Mouse (Mus musculus) neural tube, embryonic 10.5 days (tissue): ENCODE measurements around the gene Vps13d.
A peak's percentile ranks its signal among the peaks of the same experiment; 100 is the strongest.

Experiments used
- DNase-seq: peaks from one replicate; pipeline ENCODE4 v3.0.0-alpha.2; 2017; ENCODE audit warnings: low spot score; ENCODE audit errors: extremely low spot score

The Vps13d gene

GRCm38 (mm10) chr4:145194559-145195162 is at the start of gene Vps13d:
Gene Vps13d, minus strand, starts transcription at chr4:145195005.
- DNase-seq, result peak; percentile 92

GRCm38 (mm10) chr4:145242719-145243350 is 48.0 kb upstream of the Vps13d start:
- DNase-seq, result no peak

GRCm38 (mm10) chr4:145240723-145241231 is 46.0 kb upstream of the Vps13d start:
- no peak for DNase-seq

DNA sequence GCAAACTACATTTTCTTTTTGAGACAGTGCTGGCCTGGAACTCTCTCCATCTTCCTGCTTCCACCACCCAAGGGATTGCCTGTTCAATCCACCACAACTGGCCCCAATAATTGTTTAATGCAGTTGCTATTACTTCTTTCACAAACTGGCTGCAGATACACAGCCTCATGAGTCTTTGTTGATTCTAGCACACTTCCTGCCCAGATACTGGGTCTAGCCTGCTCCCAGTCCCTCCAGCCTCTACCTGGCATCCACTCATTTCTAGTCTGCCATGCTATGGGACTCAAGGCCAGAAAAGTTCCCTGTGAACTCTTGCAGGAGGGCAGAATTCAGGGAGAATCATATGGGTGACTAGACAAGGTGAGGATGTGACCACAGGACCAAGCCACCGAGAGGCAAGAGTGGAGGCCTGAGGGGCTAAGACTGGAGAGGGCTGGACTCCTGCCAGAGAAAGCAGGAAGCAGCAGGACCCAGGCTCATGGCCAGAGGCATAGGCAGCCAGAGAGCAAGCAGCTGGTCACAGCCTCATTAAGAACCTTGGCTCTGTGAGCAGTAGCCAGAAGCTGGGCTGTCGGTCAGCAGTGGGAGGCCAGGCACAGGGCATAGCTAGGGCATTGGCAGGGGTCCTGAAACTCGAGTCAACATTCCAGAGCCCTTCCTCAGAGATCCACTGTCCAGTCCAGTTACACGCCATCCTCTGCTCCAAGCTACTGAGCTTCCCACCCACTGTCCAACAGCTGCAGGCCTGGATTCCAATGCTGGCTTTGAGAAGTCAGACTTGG is 44.4 kb upstream of the Vps13d start:
- no peak for DNase-seq

GRCm38 (mm10) chr4:145236027-145236426 is 41.2 kb upstream of the Vps13d start:
- DNase-seq, result no peak

- no peak for DNase-seq
Measured at GRCm38 (mm10) chr4:145233487-145234228, 38.9 kb upstream of the Vps13d start.

DNA sequence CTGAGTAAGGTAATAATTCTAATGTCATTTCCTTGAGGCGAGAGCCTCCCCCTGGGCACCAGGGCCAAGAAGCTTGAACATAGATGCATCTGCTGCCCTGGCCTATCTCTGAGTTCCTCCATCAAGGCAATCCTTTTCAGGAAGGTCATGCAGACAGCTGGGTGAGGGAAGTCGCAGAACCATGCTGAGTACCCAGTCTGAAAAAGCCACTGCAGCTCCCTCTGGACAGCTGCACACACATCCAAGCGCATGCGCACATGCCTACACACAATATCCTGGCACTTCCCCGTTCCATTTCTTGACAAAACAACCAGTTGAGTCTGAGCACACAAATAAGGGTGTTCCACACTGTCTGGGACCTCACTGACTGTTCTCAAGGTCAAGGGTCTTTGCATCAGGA is 36.9 kb upstream of the Vps13d start:
- DNase-seq, result no peak

DNA sequence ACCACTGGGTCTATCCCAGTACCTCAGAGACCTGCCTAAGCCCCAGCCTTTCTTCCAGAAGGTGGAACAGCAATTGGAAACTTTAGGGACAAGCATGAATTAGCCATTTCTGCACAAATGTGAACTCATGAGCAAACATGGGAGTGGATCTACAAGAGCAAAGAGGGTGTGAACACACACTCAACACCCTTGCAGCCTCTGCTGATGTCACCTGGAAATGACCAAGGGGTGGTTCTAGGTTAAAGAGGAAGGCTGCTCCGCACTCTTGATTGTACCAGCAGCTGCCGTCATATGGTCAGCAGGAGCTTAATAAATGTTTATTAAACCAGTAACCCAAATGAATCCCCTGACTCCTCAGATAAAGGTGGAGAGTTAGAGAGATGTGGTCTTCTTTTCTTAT is 35.8 kb upstream of the Vps13d start:
- no peak for DNase-seq

DNA sequence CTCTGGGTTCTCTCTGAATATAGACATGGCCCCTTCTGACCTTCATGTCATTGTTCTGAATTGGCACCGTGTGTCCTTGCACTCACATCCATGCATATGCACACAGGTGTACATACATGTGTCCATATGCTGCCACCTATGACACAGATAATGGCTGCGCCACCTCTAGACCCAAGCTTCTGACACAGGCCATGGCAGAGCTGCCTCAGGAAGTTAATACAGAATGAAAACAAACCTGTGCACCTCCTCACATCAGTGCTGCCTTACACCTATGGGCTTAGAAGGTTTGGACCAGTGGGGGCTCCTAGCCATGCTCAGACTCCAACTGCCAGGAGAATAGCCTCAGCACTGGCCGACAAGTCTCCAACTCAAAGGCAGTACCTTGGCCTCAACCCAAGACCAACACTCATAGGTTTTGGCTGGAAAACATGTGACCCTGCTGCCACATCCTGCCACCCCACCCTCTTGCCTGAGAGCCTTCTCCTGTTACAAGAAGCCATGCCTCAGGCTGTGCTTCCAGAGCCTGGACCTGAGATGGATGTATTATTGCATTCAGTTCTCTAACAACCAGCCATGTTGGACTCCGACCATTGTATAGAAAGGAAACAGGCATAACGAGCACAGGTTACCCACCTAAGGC is 34.8 kb upstream of the Vps13d start:
- no peak for DNase-seq

GRCm38 (mm10) chr4:145229051-145229450 is 34.2 kb upstream of the Vps13d start:
- DNase-seq, result no peak

DNA sequence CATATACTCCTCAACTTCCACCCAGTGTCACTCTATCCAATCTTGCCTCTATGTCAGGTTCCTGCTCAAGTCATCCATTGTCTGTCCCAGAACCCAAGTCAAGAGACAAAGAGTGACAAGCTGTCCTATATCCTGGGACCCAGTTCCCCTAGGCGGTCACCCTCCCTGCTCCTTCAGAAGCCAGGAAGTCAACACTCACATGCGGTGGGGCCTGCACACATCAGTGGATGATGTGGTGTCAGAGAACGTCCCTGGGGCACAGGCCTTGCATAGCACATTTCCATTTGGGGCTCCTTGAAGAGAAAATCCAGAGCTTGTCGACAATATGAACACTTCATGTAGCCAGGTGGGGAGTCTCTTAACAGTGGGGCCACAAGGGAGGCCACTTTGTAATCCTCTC is 29.8 kb upstream of the Vps13d start:
- no peak for DNase-seq

GRCm38 (mm10) chr4:145222064-145222463 is 27.3 kb upstream of the Vps13d start:
- DNase-seq, result no peak

DNA sequence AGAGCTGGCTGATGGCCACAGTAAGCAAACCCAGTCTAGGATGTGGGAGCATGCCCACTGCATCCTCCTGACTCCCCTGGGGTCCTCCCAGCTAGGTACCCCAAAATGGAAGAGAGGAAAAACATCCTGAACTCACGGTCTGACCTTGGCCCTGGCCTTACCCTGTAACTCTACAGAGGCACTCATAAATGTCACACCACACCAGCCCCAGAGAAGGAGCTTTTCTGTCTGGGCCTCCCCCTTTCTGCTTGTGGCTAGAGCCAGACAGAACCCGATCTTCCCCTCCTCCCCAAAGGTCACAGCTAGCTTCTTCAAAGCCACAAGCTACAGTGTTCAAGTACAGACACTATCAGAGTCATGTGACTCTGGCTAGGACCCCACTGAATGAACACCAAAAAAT is 26.6 kb upstream of the Vps13d start:
- DNase-seq, result no peak

DNA sequence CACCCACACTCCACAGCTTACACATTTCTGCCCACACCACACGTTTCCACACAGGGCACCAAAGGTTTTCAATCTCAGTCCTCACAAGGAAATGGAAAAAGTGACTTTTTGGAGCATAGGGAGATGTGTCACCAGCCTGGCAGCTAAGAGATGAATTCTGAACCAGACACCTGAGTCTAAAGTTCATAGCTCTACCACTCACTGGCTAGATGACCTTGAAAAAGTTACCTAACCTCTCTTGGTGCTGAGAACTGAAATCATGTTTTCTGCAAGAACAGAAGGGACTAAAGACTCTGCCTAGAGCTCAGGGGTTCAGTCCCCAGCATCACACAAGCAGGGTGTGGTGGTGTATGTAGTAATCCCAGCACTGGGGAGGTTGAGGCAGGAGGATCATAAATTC is 25.2 kb upstream of the Vps13d start:
- no peak for DNase-seq

DNA sequence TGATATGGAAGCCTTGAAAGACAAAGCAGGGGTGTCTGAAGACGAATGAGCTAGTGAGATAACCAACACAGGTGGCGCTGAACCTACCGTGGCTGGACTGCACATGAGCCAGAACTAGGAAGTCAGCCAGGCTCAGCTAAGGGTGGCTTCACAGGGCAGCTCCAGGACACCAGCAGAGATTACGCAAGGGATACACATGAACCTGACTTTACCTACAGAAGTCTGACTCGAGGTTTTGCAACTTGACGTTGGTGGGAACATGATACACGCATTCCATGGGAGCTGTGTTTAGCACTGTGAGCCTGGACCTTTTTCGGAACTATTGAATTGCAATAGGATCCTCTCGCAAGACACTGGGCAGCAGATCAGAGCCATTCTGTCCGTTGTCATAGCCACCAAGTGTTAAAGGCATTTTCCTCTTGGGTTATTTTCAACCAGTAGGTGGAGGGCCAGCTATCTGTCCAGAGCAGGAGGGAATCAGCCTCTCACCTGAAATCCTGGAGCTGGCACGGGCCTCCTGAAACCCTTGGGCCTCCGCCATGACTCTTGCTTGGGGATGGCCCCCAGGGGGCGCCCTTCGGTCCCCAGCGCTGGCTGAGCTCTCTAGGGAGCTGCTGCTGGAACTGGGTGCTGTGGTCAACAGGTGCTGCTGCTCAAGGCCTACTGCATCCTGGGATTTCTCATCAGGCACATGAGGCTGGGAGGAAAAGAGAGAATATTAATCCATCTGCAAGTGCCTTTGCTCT is 24.6 kb upstream of the Vps13d start:
- DNase-seq, result peak; percentile 23

- no peak for DNase-seq
Measured at GRCm38 (mm10) chr4:145217837-145218236, 23.0 kb upstream of the Vps13d start.

GRCm38 (mm10) chr4:145217046-145217445 is 22.2 kb upstream of the Vps13d start:
- no peak for DNase-seq

GRCm38 (mm10) chr4:145215396-145215795 is 20.6 kb upstream of the Vps13d start:
- no peak for DNase-seq

GRCm38 (mm10) chr4:145214786-145215174 is 20.0 kb upstream of the Vps13d start:
- no peak for DNase-seq

GRCm38 (mm10) chr4:145213999-145214785 is 19.4 kb upstream of the Vps13d start:
- DNase-seq, result peak; percentile 93
